Mouse (Mus musculus) ovary, postnatal 14 days (tissue): ENCODE measurements around the gene Stat6.
A peak's percentile ranks its signal among the peaks of the same experiment; 100 is the strongest.

Source experiments
- DNase-seq: peaks from one replicate; pipeline ENCODE4 v3.0.0; 2022; ENCODE audit warnings: low spot score

Gene Stat6

DNA sequence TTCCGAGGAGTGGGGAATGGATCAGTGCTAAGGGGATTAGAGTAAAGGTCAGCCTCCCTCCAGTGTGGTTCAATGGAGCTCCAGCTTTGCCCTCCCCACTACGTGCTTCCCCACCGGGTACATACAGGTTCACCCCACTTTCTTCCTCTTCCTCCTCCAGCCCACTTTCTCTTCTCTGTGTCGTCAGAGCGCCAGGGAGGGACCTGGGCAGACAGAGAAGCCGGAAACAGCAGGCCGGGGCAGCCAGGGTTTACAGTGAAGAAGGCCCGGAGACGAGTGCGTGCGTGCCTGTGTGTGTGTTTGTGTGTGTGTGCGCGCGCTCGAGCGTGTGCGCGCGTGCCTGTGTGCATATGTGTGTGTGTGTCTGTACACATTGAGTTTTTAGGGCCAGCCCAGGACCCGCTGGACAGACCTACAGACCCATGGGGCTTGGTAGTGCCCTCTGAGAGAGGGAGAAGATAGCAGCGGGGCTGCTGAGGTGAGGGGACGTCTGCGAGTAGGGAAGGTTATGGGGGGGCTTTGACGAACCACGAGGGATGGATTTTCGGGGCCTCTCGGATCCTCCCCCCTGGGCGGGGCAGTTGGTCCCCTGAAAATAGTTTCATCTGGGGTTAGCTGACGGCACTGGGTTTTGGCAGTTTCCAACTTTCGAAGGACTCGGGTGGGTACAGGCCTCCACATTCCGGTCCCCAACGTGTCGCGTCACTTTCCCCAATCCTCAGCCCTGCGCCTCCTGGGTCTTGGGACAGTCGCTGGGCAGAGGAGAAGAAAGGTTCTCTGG, at the start of gene Stat6:
TSS of gene Stat6 (plus strand) at position 215 of the 781 bp plus-strand sequence.
- DNase-seq: peak; percentile 53

DNA sequence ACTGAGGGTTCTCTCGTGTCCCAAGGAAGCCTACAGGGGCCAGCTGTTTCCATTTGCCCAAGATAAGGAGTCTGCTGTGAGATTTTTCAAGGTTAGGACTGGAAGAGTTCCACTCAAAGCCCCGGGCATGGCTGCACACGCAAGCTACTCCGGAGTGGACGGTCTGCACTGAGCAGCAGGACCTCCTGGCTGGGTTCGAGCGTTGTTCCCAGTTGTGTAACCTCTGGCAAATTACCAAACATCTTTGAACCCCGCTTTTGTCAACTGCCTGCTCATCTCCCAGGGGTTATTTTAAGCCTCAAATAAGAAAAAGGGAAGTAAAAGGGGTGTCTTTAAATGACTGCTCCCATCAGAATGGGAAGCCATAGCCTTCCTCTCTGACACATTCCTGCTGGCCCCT, 48.4 kb upstream of the Stat6 start:
- DNase-seq: no peak

DNA sequence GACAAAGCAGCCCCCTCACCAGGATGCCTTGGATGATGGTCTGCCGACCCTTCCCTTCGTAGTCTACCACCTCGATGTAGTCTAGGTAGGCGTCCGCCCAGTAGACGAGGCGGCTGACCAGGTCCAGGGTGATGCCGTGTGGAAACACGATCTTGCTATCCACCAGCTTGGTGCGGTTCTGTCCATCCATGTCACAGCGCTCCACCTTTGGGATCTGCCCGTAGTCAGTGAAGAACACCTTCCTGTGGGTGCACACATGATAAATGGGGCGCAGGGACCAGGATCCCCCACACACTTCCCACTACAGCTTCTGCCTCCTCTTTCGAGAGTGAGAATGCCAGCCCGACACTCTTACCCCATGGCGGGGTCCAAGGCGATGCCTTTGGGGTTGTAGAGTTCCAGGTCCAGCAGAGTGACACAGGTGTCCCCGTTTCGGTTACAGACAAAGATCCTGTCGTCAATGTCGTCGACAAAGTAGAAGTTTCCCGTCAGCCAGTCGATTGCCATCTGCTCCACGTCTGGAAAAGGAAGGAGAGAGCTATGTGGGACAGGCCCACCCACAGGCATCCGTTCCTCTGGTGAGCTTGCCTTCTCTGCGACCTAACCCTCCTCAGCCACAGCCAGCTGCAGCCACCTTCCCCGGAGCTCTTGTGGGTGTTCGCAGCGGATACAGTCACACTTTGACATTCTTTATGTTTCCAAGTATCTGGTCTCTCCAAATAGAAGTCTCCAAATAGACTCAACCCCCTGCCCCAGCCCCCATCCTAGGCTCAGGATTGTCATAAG, 47.7 kb upstream of the Stat6 start:
- DNase-seq: no peak

- DNase-seq: no peak
Observed at GRCm38 (mm10) chr10:127596321-127596941, 46.4 kb upstream of the Stat6 start.

DNA sequence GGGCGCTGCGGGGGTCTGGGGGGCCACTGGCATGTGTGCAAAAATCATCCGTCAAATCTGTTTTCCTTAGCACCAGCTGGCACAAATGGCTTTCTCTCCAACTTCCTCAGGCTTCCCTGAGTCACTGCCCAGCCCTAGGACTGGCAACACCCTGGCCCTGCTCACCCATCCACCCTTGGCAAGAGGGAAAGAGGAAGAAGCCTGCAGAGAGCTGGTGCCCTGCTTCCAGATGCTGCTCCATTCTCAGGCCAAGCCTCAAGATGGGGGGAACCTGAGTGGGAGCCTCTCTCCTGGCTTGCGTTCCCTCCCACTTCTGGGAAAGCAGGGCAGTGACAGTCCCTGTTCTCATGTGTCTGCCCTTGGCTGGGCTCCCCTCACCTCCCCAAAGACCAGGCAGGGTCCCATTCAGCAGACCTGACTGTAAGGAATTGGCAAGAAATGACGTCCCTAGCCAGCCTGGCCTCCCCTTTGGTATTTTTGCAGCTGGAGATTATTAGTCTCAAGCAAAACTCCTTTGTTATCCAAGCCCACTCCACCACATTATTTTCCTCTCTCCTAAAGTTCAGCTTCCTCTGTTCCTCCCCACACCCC, 45.4 kb upstream of the Stat6 start:
- no peak for DNase-seq

GRCm38 (mm10) chr10:127598607-127599006, 44.2 kb upstream of the Stat6 start:
- DNase-seq: no peak

DNA sequence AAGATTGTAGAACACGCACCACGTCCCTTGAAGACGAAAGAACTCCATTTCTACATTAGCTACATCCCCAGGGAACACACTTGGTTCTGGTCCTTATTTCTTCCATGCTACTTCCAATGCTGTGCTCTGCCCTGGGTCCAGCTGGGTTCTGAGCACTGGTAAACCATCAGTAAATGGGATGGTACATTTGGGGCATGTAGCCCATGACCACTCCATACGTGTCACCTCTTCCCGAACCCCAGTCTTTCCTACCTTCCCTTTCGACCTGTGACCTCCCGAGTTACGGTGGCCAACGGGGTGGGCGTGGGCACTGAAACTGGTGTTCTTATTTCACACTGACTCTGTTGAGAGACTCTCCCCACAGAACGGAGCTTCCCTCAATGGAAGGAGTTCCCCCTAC, 43.5 kb upstream of the Stat6 start:
- DNase-seq: no peak

DNA sequence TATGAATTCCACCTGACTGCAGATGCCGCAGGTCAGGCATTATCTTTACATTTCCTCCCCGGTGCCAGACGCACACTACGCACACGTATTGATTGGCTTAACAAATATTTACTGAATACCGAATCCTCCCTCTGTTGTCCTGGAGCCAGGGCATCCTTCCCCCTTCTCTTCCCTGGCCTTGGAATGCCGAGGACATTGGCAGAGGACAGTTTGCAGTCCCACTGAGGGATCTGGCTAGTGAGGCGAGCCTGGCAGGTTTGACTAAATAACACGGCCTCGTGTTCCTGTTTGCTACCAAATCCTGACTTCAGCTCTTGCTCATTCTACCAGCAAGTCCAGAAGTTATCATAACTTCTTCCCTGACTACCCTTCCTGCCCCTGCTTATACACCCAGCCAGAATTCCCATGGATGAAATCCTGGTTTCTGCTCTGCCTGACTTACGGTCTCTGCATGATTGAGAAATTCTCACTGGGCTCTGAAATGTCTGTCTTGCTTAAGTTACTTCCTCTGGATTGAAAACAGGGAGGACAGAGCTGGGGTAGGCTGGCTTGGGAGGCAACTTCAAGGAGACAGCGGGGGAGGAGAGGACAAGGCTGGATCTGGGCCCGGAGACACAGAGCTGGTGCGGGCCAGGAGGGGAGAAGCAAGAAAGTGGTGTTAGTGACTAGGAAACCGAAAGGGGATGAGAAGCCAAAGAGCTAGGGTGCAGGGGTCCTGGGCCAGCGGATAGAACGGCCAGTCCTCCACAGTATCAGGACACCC, 42.8 kb upstream of the Stat6 start:
- DNase-seq: peak; percentile 79

GRCm38 (mm10) chr10:127602194-127602593, 40.6 kb upstream of the Stat6 start:
- DNase-seq: no peak

- no peak for DNase-seq
Observed at GRCm38 (mm10) chr10:127603437-127604371, 39.1 kb upstream of the Stat6 start.

DNA sequence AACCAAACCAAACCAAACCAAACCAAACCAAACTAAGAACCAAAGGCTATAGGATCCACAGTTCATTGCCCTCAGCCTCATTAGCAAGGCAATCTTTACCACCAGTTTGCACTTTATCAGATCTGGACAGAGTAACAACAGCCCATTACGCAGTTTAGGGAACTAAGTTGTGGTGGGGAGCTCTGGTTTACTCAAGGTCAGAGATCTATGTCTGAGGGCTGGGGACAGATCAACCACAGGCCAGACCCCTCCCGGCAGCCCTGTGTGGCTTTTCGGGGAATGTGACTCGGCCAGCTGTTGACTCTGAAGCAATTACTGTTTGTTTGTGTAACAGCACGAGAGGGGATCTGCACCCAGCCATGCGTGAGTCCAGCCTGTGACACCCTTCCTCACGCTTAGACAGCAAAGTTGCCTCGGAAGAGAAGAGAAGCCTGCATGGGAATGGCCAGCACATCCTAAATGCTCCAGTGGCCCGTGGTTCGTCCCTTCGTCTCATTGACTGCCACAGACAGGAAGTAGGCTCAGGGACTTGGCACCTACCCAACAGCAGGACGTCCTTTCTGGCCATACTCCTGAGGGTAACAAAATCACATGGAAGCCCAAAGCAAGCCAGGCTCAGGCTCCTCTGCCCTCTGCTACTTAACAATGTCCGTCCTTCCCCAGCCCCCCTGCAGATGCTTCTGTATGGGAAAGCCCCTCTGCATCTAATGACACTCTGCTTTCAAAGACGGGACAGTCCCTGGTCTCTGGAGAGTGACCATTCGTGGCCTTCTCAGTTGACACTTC, 38.1 kb upstream of the Stat6 start:
- DNase-seq: no peak

- DNase-seq: no peak
Observed at GRCm38 (mm10) chr10:127605251-127605547, 37.6 kb upstream of the Stat6 start.

DNA sequence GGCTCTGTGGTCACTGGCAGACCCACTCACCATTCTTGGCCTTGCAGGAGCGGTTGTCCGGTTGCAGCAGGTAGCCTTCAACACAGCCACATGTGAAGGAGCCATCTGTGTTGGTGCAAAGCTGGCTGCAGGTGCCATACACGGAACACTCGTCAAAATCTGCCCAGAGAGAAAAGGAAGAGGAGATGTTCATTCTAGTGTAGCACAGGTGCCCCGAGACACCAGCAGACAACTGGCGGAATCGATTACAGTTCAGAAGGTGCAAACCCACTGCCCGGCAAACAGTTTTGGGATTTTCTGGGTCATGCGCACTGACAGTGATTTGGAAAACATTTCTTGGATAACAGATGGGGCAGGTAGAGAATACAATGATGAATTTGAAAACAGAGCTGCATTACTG, 37.0 kb upstream of the Stat6 start:
- DNase-seq: no peak

DNA sequence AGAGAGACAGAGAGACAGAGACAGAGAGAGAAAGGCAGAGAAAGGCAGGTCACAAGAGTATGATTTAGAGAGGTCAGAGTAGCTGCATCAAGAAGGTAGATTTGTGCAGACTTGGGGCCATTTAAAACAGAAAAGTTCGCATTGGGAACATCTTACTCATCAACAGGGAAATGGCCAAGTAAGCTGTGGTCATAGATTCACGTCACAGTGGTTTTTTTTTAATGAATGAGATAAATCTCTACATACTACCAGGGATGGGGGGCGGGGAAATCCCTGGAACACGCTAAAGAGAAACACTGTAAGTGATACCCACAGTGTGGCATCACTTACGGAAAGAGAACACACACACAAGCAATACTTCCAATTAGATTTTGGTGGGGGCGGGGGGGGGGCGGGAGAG, 35.7 kb upstream of the Stat6 start:
- no peak for DNase-seq

- no peak for DNase-seq
Observed at GRCm38 (mm10) chr10:127609415-127610065, 33.2 kb upstream of the Stat6 start.

- DNase-seq: no peak
Observed at GRCm38 (mm10) chr10:127610066-127610415, 32.7 kb upstream of the Stat6 start.

DNA sequence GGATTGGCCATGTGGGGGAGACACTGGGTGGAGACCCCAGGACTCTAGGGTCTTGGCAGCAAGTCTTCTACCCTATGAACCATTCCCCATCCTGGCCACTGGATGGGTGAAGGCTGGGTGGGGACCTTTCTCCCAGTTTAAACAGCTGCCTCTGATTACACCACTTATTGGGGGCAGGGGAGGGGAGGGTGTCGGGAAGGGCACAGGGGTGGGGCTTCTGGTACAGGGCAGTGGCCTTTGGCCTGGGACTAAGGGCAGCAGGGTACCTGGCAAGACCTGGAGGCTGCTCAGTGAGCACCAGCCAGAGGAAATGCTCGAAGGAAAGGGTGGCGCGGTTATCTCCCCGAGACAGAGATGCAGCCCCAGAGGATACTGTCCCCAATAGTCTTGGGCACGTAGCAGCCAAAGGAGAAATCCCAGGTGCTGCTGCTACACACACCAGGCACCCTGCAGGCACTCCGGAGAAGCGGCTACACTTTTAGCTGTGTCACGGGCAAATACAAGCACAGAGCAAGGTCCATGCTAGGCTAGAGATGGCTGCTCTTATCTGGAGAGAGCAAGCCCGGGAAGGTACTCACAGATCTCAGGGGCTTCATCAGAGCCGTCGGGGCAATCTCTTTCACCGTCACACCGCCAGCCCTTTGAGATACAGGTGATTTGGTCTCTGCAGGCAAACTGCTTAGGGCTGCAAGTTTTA, 30.6 kb upstream of the Stat6 start:
- no peak for DNase-seq

DNA sequence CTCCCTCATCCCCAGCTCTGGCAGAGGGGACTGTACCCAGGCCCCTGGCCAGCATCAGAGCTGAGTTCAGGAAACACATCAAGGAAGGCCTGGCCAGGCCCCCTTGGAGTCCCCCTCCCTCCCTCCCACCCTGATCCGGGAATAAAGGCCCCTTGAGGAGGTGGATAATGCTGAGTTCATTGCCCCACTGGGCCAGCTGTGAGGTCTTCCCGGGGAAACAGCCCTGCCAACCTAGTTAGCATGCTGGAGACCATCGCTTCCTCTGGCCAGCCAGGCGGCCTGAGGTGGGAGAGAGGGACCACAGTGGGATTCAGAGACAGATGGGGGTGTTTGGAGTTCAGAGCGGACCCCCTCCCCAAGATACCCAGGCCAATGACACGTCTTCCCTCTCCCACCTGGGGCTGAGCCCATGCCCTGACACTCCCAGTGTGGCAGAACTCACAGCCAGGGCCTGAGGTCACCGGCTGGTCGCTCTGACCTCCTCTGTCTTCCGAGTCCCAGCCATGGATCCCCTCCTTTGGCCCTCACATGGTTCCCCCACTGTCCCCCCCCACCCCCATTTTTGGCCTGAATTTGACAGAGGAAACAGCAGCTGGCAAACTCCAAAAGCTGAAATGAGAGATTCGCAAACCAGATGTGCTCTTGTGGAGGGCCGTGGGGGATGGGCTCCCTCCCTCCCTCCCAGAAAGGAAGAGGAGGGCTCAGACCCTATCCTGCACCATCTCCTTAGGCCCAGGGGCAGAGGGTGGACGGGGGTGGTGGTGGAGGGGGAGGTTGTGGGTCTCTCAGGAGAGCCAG, 28.4 kb upstream of the Stat6 start:
- DNase-seq: no peak
